Mouse (Mus musculus): ENCODE data around the gene B3galnt2. TPM values are rescaled to one million over a fixed set of nuclear protein-coding genes. Genes with fewer than 3 reads are reported as not detected.

B3galnt2 gene
- polyA plus RNA-seq, 1 experiment from 2014 or later: 46.3 TPM

GRCm38 (mm10) chr13:14002706-14003105, 48.4 kb downstream of the B3galnt2 start:
- Histone ChIP-seq H3K9ac (replicated peaks; ENCODE audit: low read length) (no peak overlapping the region), H3K36me3 (ENCODE audit: insufficient read depth, low read length) (peaks cover 48% of the 10 kb centered on the region), H3K4me2 (replicated peaks; ENCODE audit: low read depth, low read length) (no peak overlapping the region), H3K4me1 (ENCODE audit: insufficient read depth, low read length) (no peaks in the 10 kb centered on the region), H3K27ac (ENCODE audit: low read length) (no peak overlapping the region), H3K27me3 (ENCODE audit: insufficient read depth, low read length) (no peaks in the 10 kb centered on the region), H3K9me3 (ENCODE audit: low read length) (no peaks in the 10 kb centered on the region), H3K4me3 (ENCODE audit: low read length) (no peak overlapping the region)
- 57% methylated on average over 2 of the region's 2 CpGs for WGBS
- ATAC-seq (ENCODE audit: low FRiP score, low TSS enrichment): no peak

- Histone ChIP-seq H3K4me1 (ENCODE audit: insufficient read depth, low read length) (no peaks in the 10 kb centered on the region), H3K27me3 (ENCODE audit: insufficient read depth, low read length) (no peaks in the 10 kb centered on the region), H3K9me3 (ENCODE audit: low read length) (no peaks in the 10 kb centered on the region), H3K27ac (ENCODE audit: low read length) (no peak overlapping the region), H3K4me2 (replicated peaks; ENCODE audit: low read depth, low read length) (no peak overlapping the region), H3K4me3 (ENCODE audit: low read length) (no peak overlapping the region), H3K9ac (replicated peaks; ENCODE audit: low read length) (no peak overlapping the region), H3K36me3 (ENCODE audit: insufficient read depth, low read length) (peaks cover 44% of the 10 kb centered on the region)
- ATAC-seq (ENCODE audit: low FRiP score, low TSS enrichment): no peak
- WGBS: 86% methylated on average over 4 of the region's 4 CpGs
Measured at GRCm38 (mm10) chr13:14004086-14004485, 49.8 kb downstream of the B3galnt2 start.

GRCm38 (mm10) chr13:14004999-14005398, 50.7 kb downstream of the B3galnt2 start:
- 88% methylated on average over 5 of the region's 5 CpGs for WGBS
- Histone ChIP-seq H3K9ac (replicated peaks; ENCODE audit: low read length) (no peak overlapping the region), H3K4me2 (replicated peaks; ENCODE audit: low read depth, low read length) (no peak overlapping the region), H3K9me3 (ENCODE audit: low read length) (no peaks in the 10 kb centered on the region), H3K27me3 (ENCODE audit: insufficient read depth, low read length) (no peaks in the 10 kb centered on the region), H3K4me1 (ENCODE audit: insufficient read depth, low read length) (no peaks in the 10 kb centered on the region), H3K27ac (ENCODE audit: low read length) (no peak overlapping the region), H3K4me3 (ENCODE audit: low read length) (no peak overlapping the region), H3K36me3 (ENCODE audit: insufficient read depth, low read length) (peaks cover 40% of the 10 kb centered on the region)
- ATAC-seq (ENCODE audit: low FRiP score, low TSS enrichment): no peak

GRCm38 (mm10) chr13:14006056-14006455, 51.8 kb downstream of the B3galnt2 start:
- H3K9ac ChIP-seq (replicated peaks; ENCODE audit: low read length): no peak overlapping the region
- no peak overlapping the region for H3K4me3 ChIP-seq (ENCODE audit: low read length)
- ATAC-seq (ENCODE audit: low FRiP score, low TSS enrichment): no peak
- no peaks in the 10 kb centered on the region for H3K9me3 ChIP-seq (ENCODE audit: low read length)
- 69% methylated on average over 2 of the region's 2 CpGs for WGBS
- H3K27me3 ChIP-seq (ENCODE audit: insufficient read depth, low read length): no peaks in the 10 kb centered on the region
- H3K4me2 ChIP-seq (replicated peaks; ENCODE audit: low read depth, low read length): no peak overlapping the region
- no peaks in the 10 kb centered on the region for H3K4me1 ChIP-seq (ENCODE audit: insufficient read depth, low read length)
- H3K36me3 ChIP-seq (ENCODE audit: insufficient read depth, low read length): peaks cover 31% of the 10 kb centered on the region
- H3K27ac ChIP-seq (ENCODE audit: low read length): no peak overlapping the region

GRCm38 (mm10) chr13:14011454-14011995, 57.3 kb downstream of the B3galnt2 start:
- no peaks in the 10 kb centered on the region for H3K9me3 ChIP-seq (ENCODE audit: low read length)
- no peak overlapping the region for H3K4me3 ChIP-seq (ENCODE audit: low read length)
- no peaks in the 10 kb centered on the region for H3K4me1 ChIP-seq (ENCODE audit: insufficient read depth, low read length)
- H3K9ac ChIP-seq (replicated peaks; ENCODE audit: low read length): no peak overlapping the region
- no peak overlapping the region for H3K4me2 ChIP-seq (replicated peaks; ENCODE audit: low read depth, low read length)
- H3K27ac ChIP-seq (ENCODE audit: low read length): no peak overlapping the region
- no peak for ATAC-seq (ENCODE audit: low FRiP score, low TSS enrichment)
- H3K36me3 ChIP-seq (ENCODE audit: insufficient read depth, low read length): peaks cover 19% of the 10 kb centered on the region
- WGBS: 88% methylated on average over 4 of the region's 4 CpGs
- no peaks in the 10 kb centered on the region for H3K27me3 ChIP-seq (ENCODE audit: insufficient read depth, low read length)

- H3K9ac ChIP-seq (replicated peaks; ENCODE audit: low read length): no peak overlapping the region
- no peak overlapping the region for H3K4me3 ChIP-seq (ENCODE audit: low read length)
- H3K4me1 ChIP-seq (ENCODE audit: insufficient read depth, low read length): no peaks in the 10 kb centered on the region
- no peak for ATAC-seq (ENCODE audit: low FRiP score, low TSS enrichment)
- H3K36me3 ChIP-seq (ENCODE audit: insufficient read depth, low read length): peaks cover 20% of the 10 kb centered on the region
- H3K9me3 ChIP-seq (ENCODE audit: low read length): no peaks in the 10 kb centered on the region
- WGBS: 95% methylated on average over 2 of the region's 2 CpGs
- H3K4me2 ChIP-seq (replicated peaks; ENCODE audit: low read depth, low read length): no peak overlapping the region
- no peak overlapping the region for H3K27ac ChIP-seq (ENCODE audit: low read length)
- H3K27me3 ChIP-seq (ENCODE audit: insufficient read depth, low read length): no peaks in the 10 kb centered on the region
Measured at GRCm38 (mm10) chr13:14014001-14014400, 59.7 kb downstream of the B3galnt2 start.

GRCm38 (mm10) chr13:14014540-14014939, 60.3 kb downstream of the B3galnt2 start:
- no peak overlapping the region for H3K4me3 ChIP-seq (ENCODE audit: low read length)

GRCm38 (mm10) chr13:14015609-14016008, 61.3 kb downstream of the B3galnt2 start:
- Histone ChIP-seq H3K4me2 (replicated peaks; ENCODE audit: low read depth, low read length) (no peak overlapping the region), H3K36me3 (ENCODE audit: insufficient read depth, low read length) (peaks cover 24% of the 10 kb centered on the region), H3K4me1 (ENCODE audit: insufficient read depth, low read length) (no peaks in the 10 kb centered on the region), H3K4me3 (ENCODE audit: low read length) (no peak overlapping the region), H3K9ac (replicated peaks; ENCODE audit: low read length) (no peak overlapping the region), H3K27ac (ENCODE audit: low read length) (no peak overlapping the region), H3K9me3 (ENCODE audit: low read length) (no peaks in the 10 kb centered on the region), H3K27me3 (ENCODE audit: insufficient read depth, low read length) (no peaks in the 10 kb centered on the region)
- no peak for ATAC-seq (ENCODE audit: low FRiP score, low TSS enrichment)
- 94% methylated on average over 6 of the region's 6 CpGs for WGBS

More at GRCm38 (mm10) chr13:14014540-14014939, 60.3 kb downstream of the B3galnt2 start:
- WGBS: 90% methylated on average over 4 of the region's 4 CpGs
- Histone ChIP-seq H3K9me3 (ENCODE audit: low read length) (no peaks in the 10 kb centered on the region), H3K4me2 (replicated peaks; ENCODE audit: low read depth, low read length) (no peak overlapping the region), H3K4me1 (ENCODE audit: insufficient read depth, low read length) (no peaks in the 10 kb centered on the region), H3K27ac (ENCODE audit: low read length) (no peak overlapping the region), H3K27me3 (ENCODE audit: insufficient read depth, low read length) (no peaks in the 10 kb centered on the region), H3K9ac (replicated peaks; ENCODE audit: low read length) (no peak overlapping the region), H3K36me3 (ENCODE audit: insufficient read depth, low read length) (peaks cover 23% of the 10 kb centered on the region)
- no peak for ATAC-seq (ENCODE audit: low FRiP score, low TSS enrichment)

- Histone ChIP-seq H3K4me2 (replicated peaks; ENCODE audit: low read depth, low read length) (no peak overlapping the region), H3K27ac (ENCODE audit: low read length) (no peak overlapping the region), H3K4me3 (ENCODE audit: low read length) (no peak overlapping the region), H3K4me1 (ENCODE audit: insufficient read depth, low read length) (no peaks in the 10 kb centered on the region), H3K36me3 (ENCODE audit: insufficient read depth, low read length) (peaks cover 21% of the 10 kb centered on the region), H3K27me3 (ENCODE audit: insufficient read depth, low read length) (no peaks in the 10 kb centered on the region), H3K9me3 (ENCODE audit: low read length) (no peaks in the 10 kb centered on the region), H3K9ac (replicated peaks; ENCODE audit: low read length) (no peak overlapping the region)
- no peak for ATAC-seq (ENCODE audit: low FRiP score, low TSS enrichment)
Measured at GRCm38 (mm10) chr13:14018283-14018682, 64.0 kb downstream of the B3galnt2 start.

GRCm38 (mm10) chr13:14018852-14019251, 64.6 kb downstream of the B3galnt2 start:
- 94% methylated on average over 3 of the region's 3 CpGs for WGBS
- no peak for ATAC-seq (ENCODE audit: low FRiP score, low TSS enrichment)
- H3K4me1 ChIP-seq (ENCODE audit: insufficient read depth, low read length): no peaks in the 10 kb centered on the region
- peaks cover 18% of the 10 kb centered on the region for H3K36me3 ChIP-seq (ENCODE audit: insufficient read depth, low read length)
- H3K4me2 ChIP-seq (replicated peaks; ENCODE audit: low read depth, low read length): no peak overlapping the region
- H3K27me3 ChIP-seq (ENCODE audit: insufficient read depth, low read length): no peaks in the 10 kb centered on the region
- H3K9ac ChIP-seq (replicated peaks; ENCODE audit: low read length): no peak overlapping the region
- H3K4me3 ChIP-seq (ENCODE audit: low read length): no peak overlapping the region
- no peak overlapping the region for H3K27ac ChIP-seq (ENCODE audit: low read length)
- no peaks in the 10 kb centered on the region for H3K9me3 ChIP-seq (ENCODE audit: low read length)
